ENCODE assay signal across 20 mouse cellular contexts in genomic region chr13:97396899-97397640, GRCm38 (mm10).
"Had no signal": no experiment of that assay in that cellular context is flagged by ENCODE, and none has a peak within 500 bp of the region (broad histone marks: within the 10 kb centered on the region; RNA-seq: fewer than 3 reads in every experiment).

No protein-coding gene starts in this region.

- H3K4me2 ChIP-seq: limb, embryonic 12.5 days; limb, embryonic 15.5 days; liver, embryonic 11.5 days; lung, embryonic 15.5 days; midbrain, embryonic 12.5 days; midbrain, embryonic 15.5 days; neural tube, embryonic 12.5 days; neural tube, embryonic 15.5 days had no signal

- H3K4me1 ChIP-seq: limb, embryonic 15.5 days; neural tube, embryonic 12.5 days; neural tube, embryonic 15.5 days had no signal

- DNase-seq: kidney, adult 18-20 months; kidney, adult 9 months; kidney, postnatal 14 days; kidney, postnatal 4 days; left cerebral cortex, postnatal 4 days; liver, postnatal 0 days; lung, postnatal 14 days; lung, postnatal 4 days; thymus, adult 18-20 months; thymus, postnatal 36 days had no signal

- ATAC-seq: intestine, embryonic 16.5 days; liver, postnatal 0 days; midbrain, embryonic 15.5 days had no signal

- H3K9ac ChIP-seq: limb, embryonic 12.5 days; limb, embryonic 15.5 days; liver, embryonic 14.5 days; liver, postnatal 0 days; lung, embryonic 15.5 days; midbrain, embryonic 12.5 days; midbrain, embryonic 15.5 days; neural tube, embryonic 12.5 days; neural tube, embryonic 15.5 days had no signal

- H3K36me3 ChIP-seq: limb, embryonic 12.5 days; limb, embryonic 15.5 days; lung, embryonic 15.5 days; midbrain, embryonic 12.5 days; midbrain, embryonic 15.5 days; neural tube, embryonic 12.5 days; neural tube, embryonic 15.5 days had no signal

- H3K9me3 ChIP-seq: limb, embryonic 12.5 days; limb, embryonic 15.5 days; lung, embryonic 15.5 days; midbrain, embryonic 12.5 days; midbrain, embryonic 15.5 days; neural tube, embryonic 12.5 days; neural tube, embryonic 15.5 days had no signal

- H3K4me3 ChIP-seq: limb, embryonic 12.5 days; limb, embryonic 15.5 days; lung, embryonic 15.5 days; midbrain, embryonic 12.5 days; midbrain, embryonic 15.5 days; neural tube, embryonic 12.5 days; neural tube, embryonic 15.5 days had no signal

- H3K27ac ChIP-seq: limb, embryonic 12.5 days; limb, embryonic 15.5 days; liver, embryonic 14.5 days; lung, embryonic 15.5 days; midbrain, embryonic 12.5 days; midbrain, embryonic 15.5 days; neural tube, embryonic 12.5 days; neural tube, embryonic 15.5 days had no signal

- H3K27me3 ChIP-seq: limb, embryonic 12.5 days; limb, embryonic 15.5 days; lung, embryonic 15.5 days; midbrain, embryonic 12.5 days; midbrain, embryonic 15.5 days; neural tube, embryonic 12.5 days; neural tube, embryonic 15.5 days had no signal
